Mouse (Mus musculus) midbrain, embryonic 13.5 days (tissue): ENCODE results near the gene Lsm4. TPM values are rescaled to one million over a fixed set of nuclear protein-coding genes. Genes with fewer than 3 reads are reported as not detected.
A peak's percentile ranks its signal among the peaks of the same experiment; 100 is the strongest.

Experiments used
- ATAC-seq: fragments of 200-750 bp; cut with Nextera tagmentation; 2 replicates; pipeline ENCODE4 v1.8.0; 2017; ENCODE audit warnings: mild to moderate bottlenecking, moderate TSS enrichment, moderate library complexity
- H3K27ac ChIP-seq: fragments of 300-500 bp; sonication (generic); 2 replicates; pipeline ENCODE4 v1.5.1; 2015; ENCODE audit warnings: inconsistent platforms, mild to moderate bottlenecking, moderate library complexity
- H3K27me3 ChIP-seq: fragments of 300-500 bp; sonication (generic); 2 replicates; pipeline ENCODE4 v1.6.1; 2015; ENCODE audit warnings: mild to moderate bottlenecking, inconsistent platforms
- H3K36me3 ChIP-seq: fragments of 300-500 bp; sonication (generic); 2 replicates; pipeline ENCODE4 v1.6.1; 2015; ENCODE audit warnings: mild to moderate bottlenecking, inconsistent platforms
- H3K4me1 ChIP-seq: fragments of 300-500 bp; sonication (generic); replicated peaks from 2 replicates; pipeline ENCODE4 v1.6.1; 2015; ENCODE audit warnings: inconsistent platforms
- H3K4me2 ChIP-seq: fragments of 300-500 bp; sonication (generic); replicated peaks from 2 replicates; pipeline ENCODE4 v1.6.1; 2015; ENCODE audit warnings: moderate library complexity, mild to moderate bottlenecking, inconsistent platforms
- H3K4me3 ChIP-seq: fragments of 300-500 bp; sonication (generic); replicated peaks from 2 replicates; pipeline ENCODE4 v1.5.1; 2015; ENCODE audit warnings: mild to moderate bottlenecking, inconsistent platforms
- H3K9ac ChIP-seq: fragments of 300-500 bp; sonication (generic); replicated peaks from 2 replicates; pipeline ENCODE4 v1.6.1; 2015; ENCODE audit warnings: mild to moderate bottlenecking, inconsistent platforms
- H3K9me3 ChIP-seq: fragments of 300-500 bp; sonication (generic); 2 replicates; pipeline ENCODE4 v1.6.1; 2016; ENCODE audit warnings: mild to moderate bottlenecking, inconsistent platforms
- WGBS: fragments of 180-500 bp; shearing (Covaris S2); methylation state at CpG from one replicate; pipeline ENCODE4 v1.1.7; 2015; 5-methylcytosine and 5-hydroxymethylcytosine counted together
- polyA plus RNA-seq: library from polyadenylated mRNA; unstranded; fragments of >200 nt; fragmentation: Nextera tagmentation; extraction: Ambion mirVana; gene quantifications from 2 replicates; pipeline ENCODE4 v1.2.1, GENCODE M21; 2015

Gene Lsm4
- polyA plus RNA-seq, 1 experiment from 2014 or later, result 201 TPM

- Histone ChIP-seq H3K9me3 (no peaks in the 10 kb centered on the region), H3K27me3 (no peaks in the 10 kb centered on the region), H3K27ac (peak overlapping the region; percentile 94; the same call in 1 of the 2 replicates), H3K36me3 (peaks cover 48% of the 10 kb centered on the region), H3K4me2 (no peak overlapping the region), H3K9ac (no peak overlapping the region), H3K4me3 (no peak overlapping the region), H3K4me1 (peaks cover 68% of the 10 kb centered on the region)
- 74% methylated on average over 1 of the region's 1 CpGs for WGBS
- no peak for ATAC-seq
Measured at GRCm38 (mm10) chr8:70654121-70654520, 18.9 kb upstream of the Lsm4 start.

GRCm38 (mm10) chr8:70655469-70655868 lies 17.6 kb upstream of the Lsm4 start:
- Histone ChIP-seq H3K27ac (peak overlapping the region; percentile 94), H3K36me3 (peaks cover 35% of the 10 kb centered on the region), H3K4me3 (no peak overlapping the region), H3K9ac (0 out of 2 replicates have a peak overlapping the region, but pooled peaks have one; percentile 10), H3K27me3 (no peaks in the 10 kb centered on the region), H3K9me3 (no peaks in the 10 kb centered on the region), H3K4me1 (peaks cover 64% of the 10 kb centered on the region), H3K4me2 (0 out of 2 replicates have a peak overlapping the region, but pooled peaks have one; percentile 27)
- no peak for ATAC-seq
- WGBS, result 20% methylated on average over 2 of the region's 2 CpGs

DNA sequence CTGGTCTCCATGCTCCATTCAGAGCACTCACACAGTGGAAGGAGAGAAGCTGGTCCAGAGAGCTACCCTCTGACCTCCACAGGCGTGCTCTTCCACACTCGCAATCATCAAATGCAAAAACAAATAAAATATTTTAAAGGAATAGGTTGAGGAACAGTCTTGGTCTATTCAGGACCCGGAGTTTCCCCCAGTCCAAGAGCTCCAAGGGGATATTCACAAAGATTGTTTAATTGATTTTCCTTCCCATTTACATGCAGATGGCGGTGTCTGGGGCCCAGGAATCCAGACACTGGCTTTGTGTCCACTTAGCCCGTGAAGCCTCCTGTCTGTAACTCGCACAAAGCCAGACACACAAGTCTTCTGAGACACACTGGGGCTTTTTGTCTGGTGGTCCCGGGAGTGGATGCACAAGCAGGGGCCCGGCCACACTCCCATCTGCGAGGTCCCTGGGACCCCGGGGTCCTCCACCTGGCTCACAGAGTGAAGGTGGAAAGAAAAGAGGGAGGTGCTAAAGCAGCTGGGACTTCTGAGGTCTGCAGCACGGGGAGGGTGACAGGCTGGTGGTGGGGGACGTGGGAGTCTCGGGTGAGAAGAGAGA lies 16.8 kb upstream of the Lsm4 start:
- Histone ChIP-seq H3K9ac (peak overlapping the region; percentile 24; the same call in 1 of the 2 replicates), H3K27me3 (no peaks in the 10 kb centered on the region), H3K9me3 (no peaks in the 10 kb centered on the region), H3K4me2 (peak overlapping the region; percentile 88), H3K36me3 (peaks cover 28% of the 10 kb centered on the region), H3K27ac (peak overlapping the region; percentile 94), H3K4me1 (peaks cover 65% of the 10 kb centered on the region), H3K4me3 (no peak overlapping the region)
- WGBS, result 13% methylated on average over 13 of the region's 13 CpGs
- ATAC-seq, result peak; percentile 32

GRCm38 (mm10) chr8:70657214-70657613 lies 15.8 kb upstream of the Lsm4 start:
- Histone ChIP-seq H3K27ac (peak overlapping the region; percentile 94), H3K9me3 (no peaks in the 10 kb centered on the region), H3K4me1 (peaks cover 65% of the 10 kb centered on the region), H3K27me3 (no peaks in the 10 kb centered on the region), H3K4me3 (peak overlapping the region; percentile 81), H3K36me3 (peaks cover 19% of the 10 kb centered on the region), H3K9ac (no peak overlapping the region), H3K4me2 (peak overlapping the region; percentile 88)
- 94% methylated on average over 3 of the region's 3 CpGs for WGBS
- ATAC-seq, result no peak

DNA sequence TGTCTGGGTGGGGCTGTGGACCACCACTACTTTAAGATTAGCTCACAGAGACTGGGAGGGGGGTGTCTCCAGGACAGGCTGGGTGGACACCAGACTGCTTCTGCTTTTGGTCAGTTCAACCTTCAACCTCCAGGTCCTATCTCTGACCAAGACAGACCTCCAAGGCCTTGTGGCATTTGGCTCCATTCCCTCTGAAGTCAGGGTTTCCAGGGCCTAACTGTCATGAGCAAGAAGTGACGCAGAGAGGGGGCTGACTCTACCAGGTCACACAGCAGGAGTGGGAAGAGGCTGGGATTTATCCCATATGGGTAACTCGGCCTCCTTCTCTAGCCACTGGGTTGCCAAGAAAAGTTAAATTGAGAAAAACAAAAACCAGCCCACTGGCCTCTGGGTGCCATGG lies 15.3 kb upstream of the Lsm4 start:
- H3K27ac ChIP-seq, result peak overlapping the region; percentile 94
- H3K36me3 ChIP-seq, result 0 out of 2 replicates have a peak, but pooled peaks cover 16% of the 10 kb centered on the region
- H3K9ac ChIP-seq, result peak overlapping the region; percentile 91; the same call in 1 of the 2 replicates
- no peak for ATAC-seq
- 85% methylated on average over 2 of the region's 2 CpGs for WGBS
- H3K9me3 ChIP-seq, result no peaks in the 10 kb centered on the region
- peaks cover 65% of the 10 kb centered on the region for H3K4me1 ChIP-seq
- peak overlapping the region; percentile 88 for H3K4me2 ChIP-seq
- peak overlapping the region; percentile 81 for H3K4me3 ChIP-seq
- no peaks in the 10 kb centered on the region for H3K27me3 ChIP-seq

DNA sequence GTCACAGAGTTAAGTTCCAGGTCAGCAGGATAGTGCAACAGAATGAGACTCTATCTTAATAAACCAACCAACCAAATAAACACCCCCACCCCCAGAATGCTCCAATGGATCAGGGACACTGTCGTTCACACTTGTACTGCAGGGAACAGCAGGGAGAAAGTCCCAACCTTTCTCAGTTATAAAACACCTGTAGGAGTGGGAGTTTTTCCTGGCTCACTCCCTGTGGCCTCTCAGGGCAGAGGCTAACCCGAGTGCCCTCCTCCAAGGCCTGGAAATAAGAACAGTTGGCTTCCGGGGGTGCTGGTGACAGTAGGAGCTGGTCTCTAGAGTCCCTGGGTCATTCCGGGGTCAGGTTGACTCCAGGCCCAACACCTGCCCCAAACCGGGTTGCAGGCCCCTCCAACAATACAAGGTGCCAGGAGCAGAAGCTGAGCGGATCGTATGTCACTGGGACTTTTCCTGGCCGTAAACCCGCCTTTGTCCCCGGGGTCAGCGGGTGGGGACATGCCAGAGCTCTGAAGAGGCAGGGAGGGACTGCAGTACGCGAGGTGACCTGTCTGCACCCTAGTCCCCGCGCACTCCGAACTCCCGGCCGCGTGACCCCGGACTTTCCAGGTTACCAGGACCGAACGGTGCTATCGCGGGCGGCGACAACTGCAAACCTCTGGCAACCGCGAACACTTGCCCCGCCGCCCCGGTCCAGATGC lies 14.0 kb upstream of the Lsm4 start:
- 0 out of 2 replicates have a peak, but pooled peaks cover 15% of the 10 kb centered on the region for H3K36me3 ChIP-seq
- 2% methylated on average over 31 of the region's 31 CpGs for WGBS
- H3K4me2 ChIP-seq, result peak overlapping the region; percentile 88
- H3K27me3 ChIP-seq, result no peaks in the 10 kb centered on the region
- H3K9me3 ChIP-seq, result no peaks in the 10 kb centered on the region
- peaks cover 60% of the 10 kb centered on the region for H3K4me1 ChIP-seq
- H3K9ac ChIP-seq, result peak overlapping the region; percentile 91
- H3K27ac ChIP-seq, result peak overlapping the region; percentile 65
- peak; percentile 51 for ATAC-seq
- H3K4me3 ChIP-seq, result peak overlapping the region; percentile 81

DNA sequence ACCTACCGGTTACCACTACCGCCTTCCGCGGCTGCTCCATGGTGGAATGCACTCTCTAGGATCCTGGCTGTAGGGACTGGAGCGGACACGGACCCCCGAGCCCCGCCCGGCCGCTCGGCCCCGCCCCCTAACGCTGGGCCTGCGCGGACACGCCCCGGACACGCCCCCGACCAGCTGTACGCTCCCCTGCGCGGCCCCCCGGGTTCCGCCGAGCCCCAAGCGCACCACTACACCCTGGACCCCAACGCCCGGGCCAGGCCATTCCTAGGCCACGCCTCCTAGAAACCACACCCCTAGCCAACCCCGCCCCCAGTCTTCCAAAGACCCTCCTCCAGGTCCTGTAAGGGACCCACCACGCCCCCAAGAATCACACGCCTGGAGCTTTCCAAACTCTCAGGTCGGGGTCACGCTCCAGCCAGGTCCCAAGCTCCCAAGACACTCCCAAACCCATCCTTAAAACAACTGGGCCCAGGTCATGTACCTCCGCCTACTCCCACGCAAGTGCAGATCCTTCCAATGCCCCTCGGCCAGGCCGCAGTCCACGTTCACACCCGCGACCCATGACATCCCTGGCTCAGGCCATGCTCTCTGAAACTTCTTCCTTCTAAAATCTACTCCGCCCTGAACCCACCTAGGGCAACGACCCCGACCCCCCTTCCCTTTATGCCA lies 13.3 kb upstream of the Lsm4 start:
- H3K36me3 ChIP-seq, result 0 out of 2 replicates have a peak, but pooled peaks cover 8% of the 10 kb centered on the region
- H3K4me1 ChIP-seq, result peaks cover 53% of the 10 kb centered on the region
- H3K27me3 ChIP-seq, result no peaks in the 10 kb centered on the region
- H3K9ac ChIP-seq, result peak overlapping the region; percentile 91
- peak overlapping the region; percentile 88 for H3K4me2 ChIP-seq
- ATAC-seq, result peak; percentile 88
- H3K27ac ChIP-seq, result peak overlapping the region; percentile 65
- WGBS, result under 1% methylated on average over 43 of the region's 44 CpGs
- H3K9me3 ChIP-seq, result no peaks in the 10 kb centered on the region
- peak overlapping the region; percentile 81 for H3K4me3 ChIP-seq

DNA sequence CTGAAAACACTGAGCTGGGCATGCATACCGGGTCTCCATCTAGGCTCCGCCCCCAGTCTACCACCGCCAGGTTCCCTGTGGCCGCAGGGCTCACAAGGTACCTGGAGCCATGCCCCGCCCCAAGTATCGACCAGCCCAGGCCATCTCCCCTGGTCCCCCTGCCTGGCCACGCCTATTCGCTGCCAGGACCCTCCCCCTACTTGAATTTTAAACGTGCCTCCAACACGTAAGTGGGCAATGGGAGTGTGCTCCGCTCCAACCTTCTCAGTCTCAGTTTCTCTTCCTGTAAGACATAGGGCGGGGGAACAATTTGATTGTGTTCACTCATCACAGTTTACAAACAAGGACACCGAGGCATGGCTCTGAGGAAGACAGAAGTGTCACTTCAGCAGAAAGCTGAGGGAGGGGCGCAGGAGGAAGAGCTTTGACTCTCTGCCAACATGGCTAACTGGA lies 12.7 kb upstream of the Lsm4 start, which contains the start of gene Pgpep1:
Gene Pgpep1 (minus strand): TSS at position 116 of the 453 bp plus-strand sequence.
- Histone ChIP-seq H3K9ac (peak within 1 kb of the TSS; percentile 91), H3K4me2 (peak within 1 kb of the TSS; percentile 88), H3K36me3 (0 out of 2 replicates have a peak, but pooled peaks cover 6% of the 10 kb centered on the region), H3K27me3 (no peaks in the 10 kb centered on the region), H3K4me1 (peaks cover 48% of the 10 kb centered on the region), H3K27ac (peak within 1 kb of the TSS; percentile 65), H3K9me3 (no peaks in the 10 kb centered on the region), H3K4me3 (peak within 1 kb of the TSS; percentile 81)
- 4% methylated on average over 14 of the region's 14 CpGs for WGBS
- ATAC-seq, result no peak; the same call in none of the 2 replicates

DNA sequence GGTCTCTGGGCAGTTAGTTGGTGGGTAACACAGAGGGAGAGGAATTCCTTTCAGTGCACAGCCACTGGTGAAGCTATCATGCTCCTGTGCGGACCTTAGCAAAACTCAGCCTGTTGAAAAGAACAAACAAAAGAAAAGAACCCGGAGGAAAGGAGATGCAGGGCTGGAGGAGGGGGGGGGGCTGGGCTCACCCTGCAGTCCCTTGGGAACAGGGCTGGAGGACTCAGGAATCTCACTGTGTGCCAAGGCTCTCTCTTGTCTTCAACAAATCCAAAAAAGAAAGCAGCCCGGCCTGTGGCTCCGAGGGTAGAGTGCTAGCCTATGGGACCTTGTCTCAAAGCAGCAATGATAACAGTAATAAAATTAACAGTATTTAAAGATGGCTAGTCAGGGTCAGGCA lies 9.4 kb upstream of the Lsm4 start:
- no peak overlapping the region for H3K27ac ChIP-seq
- H3K36me3 ChIP-seq, result no peaks in the 10 kb centered on the region
- H3K4me1 ChIP-seq, result peaks cover 15% of the 10 kb centered on the region
- no peak overlapping the region for H3K9ac ChIP-seq
- H3K27me3 ChIP-seq, result no peaks in the 10 kb centered on the region
- ATAC-seq, result no peak
- no peaks in the 10 kb centered on the region for H3K9me3 ChIP-seq
- H3K4me3 ChIP-seq, result no peak overlapping the region
- H3K4me2 ChIP-seq, result no peak overlapping the region
- WGBS, result 37% methylated on average over 4 of the region's 4 CpGs

- no peaks in the 10 kb centered on the region for H3K36me3 ChIP-seq
Measured at GRCm38 (mm10) chr8:70664631-70665030, 8.4 kb upstream of the Lsm4 start.

DNA sequence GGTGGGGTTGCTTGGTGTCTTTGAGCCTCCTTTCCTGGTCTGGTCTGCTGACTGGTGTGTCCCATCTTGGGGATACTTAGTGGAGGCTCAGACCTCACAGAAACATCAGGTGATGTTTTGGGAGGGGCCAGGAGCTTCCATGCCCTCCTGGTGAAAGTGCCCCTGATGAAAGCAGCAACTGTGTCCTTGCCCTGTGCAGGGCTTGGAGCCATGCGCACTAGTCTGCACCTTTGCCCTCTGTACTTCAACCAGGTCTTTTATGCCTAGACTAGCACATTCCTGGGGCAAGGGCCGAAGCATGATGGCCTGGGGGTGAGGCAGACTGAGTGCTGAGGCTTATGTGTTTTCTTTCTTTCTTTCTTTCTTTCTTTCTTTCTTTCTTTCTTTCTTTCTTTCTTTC lies 7.4 kb upstream of the Lsm4 start:
- Histone ChIP-seq H3K9me3 (no peaks in the 10 kb centered on the region), H3K36me3 (no peaks in the 10 kb centered on the region), H3K9ac (no peak overlapping the region), H3K4me3 (no peak overlapping the region), H3K27me3 (no peaks in the 10 kb centered on the region), H3K4me1 (0 out of 2 replicates have a peak, but pooled peaks cover under 1% of the 10 kb centered on the region), H3K4me2 (no peak overlapping the region), H3K27ac (no peak overlapping the region)
- WGBS, result 88% methylated on average over 2 of the region's 2 CpGs
- no peak for ATAC-seq

More at GRCm38 (mm10) chr8:70664631-70665030, 8.4 kb upstream of the Lsm4 start:
- Histone ChIP-seq H3K9ac (no peak overlapping the region), H3K4me3 (no peak overlapping the region), H3K4me2 (no peak overlapping the region), H3K27me3 (no peaks in the 10 kb centered on the region), H3K27ac (no peak overlapping the region), H3K9me3 (no peaks in the 10 kb centered on the region), H3K4me1 (peaks cover 10% of the 10 kb centered on the region)
- ATAC-seq, result no peak
- WGBS, result 79% methylated on average over 3 of the region's 3 CpGs
